Mouse (Mus musculus) myocyte (in vitro differentiated cells): Measurements from ENCODE around the gene Rhbdf2. TPM values are rescaled to one million over a fixed set of nuclear protein-coding genes. Genes with fewer than 3 reads are reported as not detected.
A peak's percentile ranks its signal among the peaks of the same experiment; 100 is the strongest.
"Not testable (repeated sequence)": the region's sequence is repeated elsewhere in the genome, so short reads cannot be mapped to it uniquely, and the experiment has no call there.

Experiments
- H3K27me3 ChIP-seq: one replicate; pipeline ENCODE4 v1.6.1; 2011; ENCODE audit not compliant: control insufficient read depth, insufficient read depth, insufficient read length
- H3K36me3 ChIP-seq: one replicate; pipeline ENCODE4 v1.6.1; 2011; ENCODE audit not compliant: control insufficient read depth, insufficient read depth
- H3K4me2 ChIP-seq: one replicate; pipeline ENCODE4 v1.6.1; 2011; ENCODE audit warnings: low read depth, control low read depth
- H3K4me3 ChIP-seq: one replicate; pipeline ENCODE4 v1.5.1; 2011; ENCODE audit warnings: mild to moderate bottlenecking, control low read depth, moderate library complexity
- H3K79me2 ChIP-seq: one replicate; pipeline ENCODE4 v1.6.1; 2011; ENCODE audit not compliant: control insufficient read depth, insufficient read depth
- H3ac ChIP-seq: one replicate; pipeline ENCODE4 v1.6.1; 2011; ENCODE audit not compliant: control insufficient read depth, insufficient read length
- CEBPB ChIP-seq: IDR thresholded peaks from 2 replicates; pipeline ENCODE4 v1.6.1; 2011; ENCODE audit warnings: mild to moderate bottlenecking, moderate library complexity; ENCODE audit not compliant: poor library complexity, insufficient read depth, severe bottlenecking
- E2F4 ChIP-seq: IDR thresholded peaks from one replicate; pipeline ENCODE4 v1.6.1; 2011; ENCODE audit warnings: mild to moderate bottlenecking, control low read depth, moderate library complexity; ENCODE audit not compliant: insufficient read depth
- MAX ChIP-seq: IDR thresholded peaks from one replicate; pipeline ENCODE4 v1.6.1; 2011; ENCODE audit warnings: low read depth, mild to moderate bottlenecking, control low read depth
- MYOD1 ChIP-seq, 3 experiments: IDR thresholded peaks; one replicate each; pipeline ENCODE4 v1.6.1; 2011; ENCODE audit warnings: control low read depth in 2 of 3, low read depth in 2 of 3, mild to moderate bottlenecking in 2 of 3, moderate library complexity in 1 of 3; ENCODE audit not compliant: insufficient read length in 2 of 3, control insufficient read depth in 1 of 3
- MYOG ChIP-seq, 3 experiments: IDR thresholded peaks; one replicate each; pipeline ENCODE4 v1.6.1; 2011; ENCODE audit warnings: control low read depth in 2 of 3, low read depth in 2 of 3, mild to moderate bottlenecking in 2 of 3; ENCODE audit not compliant: insufficient read length in 2 of 3, control insufficient read depth in 1 of 3, insufficient read depth in 1 of 3
- POLR2A ChIP-seq: IDR thresholded peaks from one replicate; pipeline ENCODE4 v1.6.1; 2011; ENCODE audit warnings: low read depth, mild to moderate bottlenecking, control low read depth, moderate library complexity; ENCODE audit not compliant: insufficient read length
- POLR2AphosphoS2 ChIP-seq: IDR thresholded peaks from one replicate; pipeline ENCODE4 v1.6.1; 2011; ENCODE audit warnings: low read depth, control low read depth; ENCODE audit not compliant: insufficient read length
- REST ChIP-seq: IDR thresholded peaks from one replicate; pipeline ENCODE4 v1.6.1; 2011; ENCODE audit warnings: mild to moderate bottlenecking, control low read depth, moderate library complexity; ENCODE audit not compliant: insufficient read depth, insufficient read length
- SRF ChIP-seq: IDR thresholded peaks from one replicate; pipeline ENCODE4 v1.6.1; 2011; ENCODE audit warnings: low read depth; ENCODE audit not compliant: control insufficient read depth, insufficient read length
- TCF12 ChIP-seq: IDR thresholded peaks from one replicate; pipeline ENCODE4 v1.6.1; 2011; ENCODE audit warnings: mild to moderate bottlenecking, control low read depth; ENCODE audit not compliant: poor library complexity, insufficient read depth, severe bottlenecking
- TCF3 ChIP-seq: IDR thresholded peaks from one replicate; pipeline ENCODE4 v1.6.1; 2011; ENCODE audit warnings: low read depth, control low read depth; ENCODE audit not compliant: insufficient read length
- USF1 ChIP-seq: IDR thresholded peaks from one replicate; pipeline ENCODE4 v1.6.1; 2011; ENCODE audit warnings: low read depth, mild to moderate bottlenecking, control low read depth, moderate library complexity
- polyA plus RNA-seq: library from polyadenylated mRNA; unstranded; fragments of >200 nt; fragmentation: generic; extraction: Trizol; gene quantifications from one replicate; pipeline ENCODE4 v1.2.1, GENCODE M21; 2012; ENCODE audit warnings: missing spikeins

Gene Rhbdf2
- 16.2 TPM for polyA plus RNA-seq

- Histone ChIP-seq H3K4me3 (no peak within 1 kb of the TSS), H3K27me3 (no peaks in the 10 kb centered on the region), H3K79me2 (peaks cover 16% of the 10 kb centered on the region), H3ac (no peak within 1 kb of the TSS), H3K4me2 (no peak within 1 kb of the TSS), H3K36me3 (no peaks in the 10 kb centered on the region)
- no peak for TF ChIP-seq POLR2A
- TF ChIP-seq E2F4, result no peak
- no peak for TF ChIP-seq TCF12
- no peak for TF ChIP-seq REST
- TF ChIP-seq TCF3, result no peak
- no peak for TF ChIP-seq MYOG (IDR thresholded peaks at IDR 0.05; ENCODE audit: control insufficient read depth in 1 of 3, insufficient read depth in 1 of 3, insufficient read length in 2 of 3, low read depth in 2 of 3)
- no peak for TF ChIP-seq USF1
- no peak for TF ChIP-seq CEBPB
- no peak for TF ChIP-seq SRF
- no peak for TF ChIP-seq POLR2AphosphoS2
- no peak for TF ChIP-seq MYOD1 (IDR thresholded peaks at IDR 0.05; ENCODE audit: control insufficient read depth in 1 of 3, insufficient read length in 2 of 3, low read depth in 2 of 3)
- TF ChIP-seq MAX, result no peak
Observed at GRCm38 (mm10) chr11:116626299-116627071, at the start of gene Rhbdf2. Gene Rhbdf2 (minus strand): TSS chr11:116627019.

GRCm38 (mm10) chr11:116676175-116676976 is 49.6 kb upstream of the Rhbdf2 start:
- Histone ChIP-seq H3K79me2 (peaks cover 55% of the 10 kb centered on the region), H3K4me2 (no peak overlapping the region), H3K27me3 (no peaks in the 10 kb centered on the region), H3ac (no peak overlapping the region), H3K4me3 (no peak overlapping the region), H3K36me3 (peaks cover 40% of the 10 kb centered on the region)
- TF ChIP-seq MAX (no peak), POLR2AphosphoS2 (no peak), E2F4 (no peak), USF1 (no peak), POLR2A (no peak)

GRCm38 (mm10) chr11:116675429-116675828 is 48.6 kb upstream of the Rhbdf2 start:
- Histone ChIP-seq H3K79me2 (peaks cover 55% of the 10 kb centered on the region), H3K36me3 (peaks cover 40% of the 10 kb centered on the region)
- not testable (repeated sequence) for H3ac ChIP-seq, H3K4me3 ChIP-seq, H3K27me3 ChIP-seq, H3K4me2 ChIP-seq

GRCm38 (mm10) chr11:116674616-116675379 is 48.0 kb upstream of the Rhbdf2 start:
- Histone ChIP-seq H3K79me2 (peaks cover 55% of the 10 kb centered on the region), H3K27me3 (no peaks in the 10 kb centered on the region), H3ac (no peak overlapping the region), H3K4me2 (peak overlapping the region; percentile 87), H3K36me3 (peaks cover 40% of the 10 kb centered on the region), H3K4me3 (no peak overlapping the region)
- no peak for TF ChIP-seq TCF3
- TF ChIP-seq POLR2AphosphoS2, result no peak
- no peak for TF ChIP-seq TCF12
- TF ChIP-seq SRF, result no peak
- no peak for TF ChIP-seq MAX
- peak in 1 of 3 experiments; percentile 23 for TF ChIP-seq MYOG (IDR thresholded peaks at IDR 0.05; ENCODE audit: control insufficient read depth in 1 of 3, insufficient read depth in 1 of 3, insufficient read length in 2 of 3, low read depth in 2 of 3)
- peak in 1 of 3 experiments; percentile 39 for TF ChIP-seq MYOD1 (IDR thresholded peaks at IDR 0.05; ENCODE audit: control insufficient read depth in 1 of 3, insufficient read length in 2 of 3, low read depth in 2 of 3)
- no peak for TF ChIP-seq CEBPB
- TF ChIP-seq USF1, result no peak
- TF ChIP-seq REST, result no peak
